Mouse (Mus musculus): ENCODE results near the gene Gm17402. TPM values are rescaled to one million over a fixed set of nuclear protein-coding genes. Genes with fewer than 3 reads are reported as not detected.

Gm17402 gene
- polyA plus RNA-seq, 1 experiment from 2014 or later = not detected

DNA sequence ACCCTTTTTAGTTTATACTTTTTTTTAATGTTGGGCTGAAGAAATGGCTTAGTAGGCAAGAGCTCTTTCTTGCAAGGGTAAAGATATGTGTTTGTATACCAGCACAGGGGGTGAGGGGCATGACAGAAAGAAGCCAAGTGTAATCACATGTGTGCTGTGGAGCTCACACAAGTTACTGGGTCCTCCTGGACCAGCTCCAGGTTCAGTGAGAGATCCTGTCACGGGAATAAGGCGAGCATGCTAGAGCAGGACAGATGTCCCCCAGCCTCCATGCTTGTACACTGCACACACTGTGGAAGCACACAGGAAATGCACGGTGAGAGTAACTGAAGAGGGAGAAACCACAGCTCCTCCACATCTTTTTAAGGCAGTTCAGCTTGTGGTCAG lies 22.2 kb downstream of the Gm17402 start:
- in situ Hi-C loops (cut with MboI; ENCODE audit: low pct_unique_long_range_greater_than_20kb) = loop anchor here (5.0 to 10.0 kb wide), 3 partner anchors 80 to 692 kb away; partner anchors contain the start of gene Gfm1
- ATAC-seq (no peak), DNase-seq (ENCODE audit: low read depth, low spot score) (no peak)
- no peak for TF ChIP-seq CTCF (IDR thresholded peaks at IDR 0.05)
- CTCF ChIA-PET = interaction anchor here (1.0 to 4.8 kb wide), 9 partner anchors 10 to 1021 kb away, joined by 3 to 56 read pairs (median 9); partner anchors contain the start of gene Gfm1
- H3K27me3 ChIP-seq = no peaks in the 10 kb centered on the region
- POLR2A ChIA-PET = interaction anchor here (1.2 kb wide), 1 partner anchor 11 kb away, joined by 3 read pairs; no protein-coding TSS in a partner anchor

GRCm38 (mm10) chr3:67352128-67352762 lies 22.7 kb downstream of the Gm17402 start:
- ChIA-PET CTCF (interaction anchor here (1.0 to 4.8 kb wide), 13 partner anchors 9 to 1128 kb away, joined by 3 to 56 read pairs (median 4); partner anchors contain the start of gene Gfm1), POLR2A (interaction anchor here (1.2 kb wide), 1 partner anchor 12 kb away, joined by 3 read pairs; no protein-coding TSS in a partner anchor)
- TF ChIP-seq CTCF (IDR thresholded peaks at IDR 0.05) = peak; percentile 94
- DNase-seq (ENCODE audit: low read depth, low spot score) = no peak
- ATAC-seq = peak; percentile 66
- H3K27me3 ChIP-seq = no peaks in the 10 kb centered on the region
- in situ Hi-C loops (cut with MboI; ENCODE audit: low pct_unique_long_range_greater_than_20kb) = loop anchor here (5.0 to 10.0 kb wide), 3 partner anchors 80 to 693 kb away; partner anchors contain the start of gene Gfm1

DNA sequence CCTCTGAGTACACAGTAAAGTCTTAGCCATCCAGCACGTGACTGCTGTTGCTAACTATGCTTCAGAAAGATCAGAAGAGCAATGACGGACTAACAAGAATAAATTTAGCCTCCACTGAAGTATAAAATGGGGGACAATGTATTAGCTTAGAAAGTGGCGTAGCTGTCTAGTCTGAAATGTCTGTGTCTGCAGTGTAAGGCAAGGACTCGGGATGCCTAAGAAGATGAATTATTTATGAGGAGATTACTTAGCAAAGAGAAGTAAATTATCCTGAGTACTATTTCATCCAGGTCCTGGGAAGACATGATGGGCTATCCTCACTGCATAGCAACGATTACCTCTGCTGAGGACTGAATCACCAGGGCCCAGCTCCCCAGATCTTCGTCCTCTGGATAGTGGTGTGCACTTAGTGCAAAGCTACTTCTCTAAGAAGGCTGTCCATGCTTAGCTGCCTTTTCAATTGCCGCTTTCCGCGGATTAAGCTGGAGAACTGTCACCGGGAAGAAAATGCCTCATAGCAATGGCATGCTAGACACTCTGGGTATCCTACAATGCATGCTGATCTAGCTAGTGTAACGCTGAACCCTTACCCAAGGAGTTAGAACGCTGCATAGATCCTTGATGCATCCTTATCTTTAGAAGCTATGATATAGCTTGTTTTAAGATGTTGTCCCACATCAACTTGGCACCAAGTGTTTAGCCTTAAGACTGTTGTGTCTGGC lies 23.4 kb downstream of the Gm17402 start:
- H3K27me3 ChIP-seq = no peaks in the 10 kb centered on the region
- ATAC-seq = peak; percentile 94
- in situ Hi-C loops (cut with MboI; ENCODE audit: low pct_unique_long_range_greater_than_20kb) = loop anchor here (5.0 to 10.0 kb wide), 3 partner anchors 81 to 693 kb away; partner anchors contain the start of gene Gfm1
- ChIA-PET POLR2A (interaction anchor here (1.2 kb wide), 1 partner anchor 13 kb away, joined by 3 read pairs; no protein-coding TSS in a partner anchor), CTCF (interaction anchor here (0.6 to 4.8 kb wide), 14 partner anchors 8 to 1128 kb away, joined by 3 to 56 read pairs (median 4); partner anchors contain the start of gene Gfm1)
- no peak for DNase-seq (ENCODE audit: low read depth, low spot score)
- no peak for TF ChIP-seq CTCF (IDR thresholded peaks at IDR 0.05)

DNA sequence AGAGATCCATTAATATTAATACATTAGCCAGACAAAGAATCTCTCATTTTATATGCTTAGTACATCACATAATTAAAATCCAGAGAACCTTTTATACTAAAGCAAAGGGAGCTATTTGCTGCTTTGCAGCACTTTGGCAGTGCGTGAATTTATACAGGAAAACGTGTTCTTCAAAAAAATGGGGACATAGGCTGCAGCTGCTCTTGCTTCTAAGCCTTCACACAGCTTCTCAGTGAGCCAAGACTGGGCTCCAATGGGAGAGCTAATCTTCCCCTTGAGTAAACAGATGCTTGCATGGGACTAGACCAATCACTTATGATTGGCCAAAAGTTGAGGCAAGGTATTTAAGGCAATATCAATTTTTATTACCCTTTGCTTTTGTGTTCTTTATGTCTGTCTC lies 28.3 kb downstream of the Gm17402 start:
- ChIA-PET CTCF (interaction anchor here (1.0 to 1.7 kb wide), 7 partner anchors 9 to 937 kb away, joined by 3 to 4 read pairs (median 4); partner anchors contain the start of gene Gfm1), POLR2A (interaction anchor here (0.8 kb wide), 1 partner anchor 933 kb away, joined by 4 read pairs; no protein-coding TSS in a partner anchor)
- in situ Hi-C loops (cut with MboI; ENCODE audit: low pct_unique_long_range_greater_than_20kb) = loop anchor here (10.0 kb wide), 2 partner anchors 362 to 1342 kb away; partner anchors contain the start of genes Rsrc1 and Shox2
- no peaks in the 10 kb centered on the region for H3K27me3 ChIP-seq
- ATAC-seq (no peak), DNase-seq (ENCODE audit: low read depth, low spot score) (no peak)
- TF ChIP-seq CTCF (IDR thresholded peaks at IDR 0.05) = no peak

- ChIA-PET POLR2A (interaction anchor here (0.6 kb wide), 1 partner anchor 1043 kb away, joined by 3 read pairs; no protein-coding TSS in a partner anchor), CTCF (interaction anchor here (0.7 to 4.0 kb wide), 17 partner anchors 8 to 1013 kb away, joined by 3 to 23 read pairs (median 4); partner anchors contain the start of gene Gfm1)
- DNase-seq (ENCODE audit: low read depth, low spot score) (no peak), ATAC-seq (peak; percentile 57)
- in situ Hi-C loops (cut with MboI; ENCODE audit: low pct_unique_long_range_greater_than_20kb) = loop anchor here (5.0 to 10.0 kb wide), 4 partner anchors 360 to 1340 kb away; partner anchors contain the start of genes Rsrc1 and Shox2
- no peaks in the 10 kb centered on the region for H3K27me3 ChIP-seq
- peak; percentile 97 for TF ChIP-seq CTCF (IDR thresholded peaks at IDR 0.05)
Measured at GRCm38 (mm10) chr3:67344599-67344998, 30.4 kb downstream of the Gm17402 start.

GRCm38 (mm10) chr3:67343004-67343662 lies 31.8 kb downstream of the Gm17402 start:
- CTCF ChIA-PET = interaction anchor here (0.9 to 4.0 kb wide), 13 partner anchors 9 to 1050 kb away, joined by 3 to 23 read pairs (median 7); partner anchors contain the start of gene Gfm1
- TF ChIP-seq CTCF (IDR thresholded peaks at IDR 0.05) = peak; percentile 77
- in situ Hi-C loops (cut with MboI; ENCODE audit: low pct_unique_long_range_greater_than_20kb) = loop anchor here (5.0 to 10.0 kb wide), 4 partner anchors 358 to 1338 kb away; partner anchors contain the start of genes Rsrc1 and Shox2
- POLR2A ChIA-PET = no interaction called here
- DNase-seq (ENCODE audit: low read depth, low spot score) (no peak), ATAC-seq (peak; percentile 47)
- H3K27me3 ChIP-seq = no peaks in the 10 kb centered on the region

DNA sequence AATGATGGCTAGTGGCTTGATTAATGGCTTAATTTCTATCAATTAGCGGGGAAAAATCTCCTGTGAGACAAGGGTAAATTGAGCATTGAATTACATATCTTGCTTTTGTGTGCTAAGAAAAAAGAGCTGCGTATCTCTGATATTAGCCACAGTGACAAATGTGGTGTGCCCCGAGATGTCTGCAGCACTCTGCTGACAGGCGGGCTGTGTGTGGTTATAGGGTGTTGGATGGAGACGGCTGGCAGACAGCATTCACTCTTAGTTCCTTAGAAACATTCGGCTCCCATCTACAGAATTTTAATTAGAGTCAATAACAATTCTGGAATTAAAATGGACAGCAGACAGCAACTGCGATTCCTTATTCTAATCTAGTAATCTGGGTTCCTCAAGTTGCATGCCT lies 34.0 kb downstream of the Gm17402 start:
- in situ Hi-C loops (cut with MboI; ENCODE audit: low pct_unique_long_range_greater_than_20kb) = loop anchor here (5.0 to 10.0 kb wide), 4 partner anchors 356 to 1336 kb away; partner anchors contain the start of genes Rsrc1 and Shox2
- no peak for TF ChIP-seq CTCF (IDR thresholded peaks at IDR 0.05)
- H3K27me3 ChIP-seq = no peaks in the 10 kb centered on the region
- POLR2A ChIA-PET = no interaction called here
- ATAC-seq (no peak), DNase-seq (ENCODE audit: low read depth, low spot score) (no peak)
- CTCF ChIA-PET = interaction anchor here (1.0 to 2.1 kb wide), 2 partner anchors 8 to 932 kb away, joined by 4 read pairs; no protein-coding TSS in a partner anchor

GRCm38 (mm10) chr3:67339558-67339957 lies 35.4 kb downstream of the Gm17402 start:
- no peak for TF ChIP-seq CTCF (IDR thresholded peaks at IDR 0.05)

DNA sequence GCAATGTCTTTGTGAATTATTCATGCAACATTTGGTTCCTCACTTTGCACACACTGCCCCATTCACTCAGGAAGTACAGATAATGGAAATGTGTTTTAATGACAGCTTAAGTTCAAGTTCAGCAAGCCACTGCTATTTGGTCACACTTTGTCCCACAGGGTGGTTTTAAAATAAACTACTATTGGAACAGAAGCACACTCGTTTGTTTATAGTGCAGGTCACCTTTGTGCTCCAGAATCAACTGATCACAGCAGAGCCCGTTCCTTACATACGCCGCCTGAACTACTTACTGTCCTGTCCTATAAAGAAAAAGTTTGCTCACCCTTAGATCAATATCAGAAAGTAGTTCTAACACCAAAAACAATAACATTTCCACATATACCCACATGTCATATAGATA lies 52.5 kb downstream of the Gm17402 start:
- ATAC-seq (no peak), DNase-seq (ENCODE audit: low read depth, low spot score) (no peak)
- H3K27me3 ChIP-seq = no peaks in the 10 kb centered on the region
- no peak for TF ChIP-seq CTCF (IDR thresholded peaks at IDR 0.05)
- in situ Hi-C loops (cut with MboI; ENCODE audit: low pct_unique_long_range_greater_than_20kb) = no loop called here
- POLR2A ChIA-PET = interaction anchor here (1.1 kb wide), 1 partner anchor 10 kb away, joined by 3 read pairs; no protein-coding TSS in a partner anchor
- CTCF ChIA-PET = interaction anchor here (1.0 to 1.4 kb wide), 3 partner anchors 8 to 78 kb away, joined by 3 to 4 read pairs (median 3); no protein-coding TSS in a partner anchor

More at GRCm38 (mm10) chr3:67339558-67339957, 35.4 kb downstream of the Gm17402 start:
- no peaks in the 10 kb centered on the region for H3K27me3 ChIP-seq
- in situ Hi-C loops (cut with MboI; ENCODE audit: low pct_unique_long_range_greater_than_20kb) = no loop called here
- DNase-seq (ENCODE audit: low read depth, low spot score) (no peak), ATAC-seq (no peak)
- POLR2A ChIA-PET = no interaction called here
- CTCF ChIA-PET = interaction anchor here (0.8 to 2.1 kb wide), 2 partner anchors 35 to 931 kb away, joined by 3 to 4 read pairs; no protein-coding TSS in a partner anchor

Other genes starting within 250 kb of the Gm17402 start
- 6.7 TPM for gene Mlf1, start 1.1 kb downstream of the Gm17402 start, polyA plus RNA-seq (2021)
- gene Gfm1, start 54.9 kb upstream of the Gm17402 start, polyA plus RNA-seq (2021) = 150 TPM
- 74.6 TPM for gene Lxn, start 88.8 kb upstream of the Gm17402 start, polyA plus RNA-seq (2021)
- gene Rarres1, start 140.4 kb upstream of the Gm17402 start, polyA plus RNA-seq (2021) = not detected
- 189 TPM for gene Mfsd1, start 207.6 kb upstream of the Gm17402 start, polyA plus RNA-seq (2021)